Mouse (Mus musculus): Measurements from ENCODE around the gene Lbh. TPM values are rescaled to one million over a fixed set of nuclear protein-coding genes. Genes with fewer than 3 reads are reported as not detected.

Gene Lbh
- total RNA-seq, 2 experiments from 2014 or later = 37.0 to 37.3 TPM

- intact Hi-C loops (cut with DNase I) = no loop called here
- no peak for DNase-seq (ENCODE audit: low spot score in 2 of 2)
Measured at GRCm38 (mm10) chr17:72965687-72966086, 47.6 kb downstream of the Lbh start.

- DNase-seq (ENCODE audit: low spot score in 2 of 2) = no peak
- intact Hi-C loops (cut with DNase I) = no loop called here
Measured at GRCm38 (mm10) chr17:72966091-72966531, 48.0 kb downstream of the Lbh start.

- no peak for DNase-seq (ENCODE audit: low spot score in 2 of 2)
- intact Hi-C loops (cut with DNase I) = no loop called here
Measured at GRCm38 (mm10) chr17:72966878-72967277, 48.8 kb downstream of the Lbh start.

GRCm38 (mm10) chr17:72967371-72968175, 49.5 kb downstream of the Lbh start:
- no peak for DNase-seq (ENCODE audit: low spot score in 2 of 2)
- intact Hi-C loops (cut with DNase I) = no loop called here

- intact Hi-C loops (cut with DNase I) = no loop called here
- DNase-seq (ENCODE audit: low spot score in 2 of 2) = no peak
Measured at GRCm38 (mm10) chr17:72968666-72969065, 50.6 kb downstream of the Lbh start.

- intact Hi-C loops (cut with DNase I) = loop anchor here (1.0 to 2.0 kb wide), 3 partner anchors 46 to 300 kb away; no protein-coding TSS in a partner anchor
- peak; percentile 72 to 95 for DNase-seq (ENCODE audit: low spot score in 2 of 2)
Measured at GRCm38 (mm10) chr17:72970631-72971161, 52.6 kb downstream of the Lbh start.

GRCm38 (mm10) chr17:72973041-72973440, 54.9 kb downstream of the Lbh start:
- intact Hi-C loops (cut with DNase I) = no loop called here
- peak in 1 of 2 experiments; percentile 11 for DNase-seq (ENCODE audit: low spot score in 2 of 2)

- intact Hi-C loops (cut with DNase I) = no loop called here
- no peak for DNase-seq (ENCODE audit: low spot score in 2 of 2)
Measured at GRCm38 (mm10) chr17:72976258-72977231, 58.4 kb downstream of the Lbh start.

- intact Hi-C loops (cut with DNase I) = no loop called here
- DNase-seq (ENCODE audit: low spot score in 2 of 2) = no peak
Measured at GRCm38 (mm10) chr17:72977616-72978015, 59.5 kb downstream of the Lbh start.

GRCm38 (mm10) chr17:72982156-72982555, 64.1 kb downstream of the Lbh start:
- intact Hi-C loops (cut with DNase I) = no loop called here
- no peak for DNase-seq (ENCODE audit: low spot score in 2 of 2)

GRCm38 (mm10) chr17:72983471-72983870, 65.4 kb downstream of the Lbh start:
- intact Hi-C loops (cut with DNase I) = no loop called here
- DNase-seq (ENCODE audit: low spot score in 2 of 2) = no peak

GRCm38 (mm10) chr17:72989025-72989424, 70.9 kb downstream of the Lbh start:
- DNase-seq (ENCODE audit: low spot score in 2 of 2) = peak in 1 of 2 experiments; percentile 19
- intact Hi-C loops (cut with DNase I) = no loop called here

Other genes starting within 250 kb of the Lbh start
- 10 to 100 TPM; 83.5 to 91.9 TPM for gene Ypel5, start 81.9 kb upstream of the Lbh start, total RNA-seq (2021)
- 10 to 100 TPM; 37.7 to 38.5 TPM for gene Lclat1, start 189.7 kb downstream of the Lbh start, total RNA-seq (2021)